Mouse (Mus musculus) CH12.LX (cell line): Measurements from ENCODE around the gene Dnajc25. TPM values are rescaled to one million over a fixed set of nuclear protein-coding genes. Genes with fewer than 3 reads are reported as not detected.

ENCODE experiments used
- DNase-seq: peaks from one replicate; pipeline ENCODE4 v3.0.0-alpha.2; 2013; ENCODE audit errors: extremely low read depth
- H3K27ac ChIP-seq: 2 replicates; pipeline ENCODE4 v1.5.1; 2012; ENCODE audit warnings: low read depth, mild to moderate bottlenecking, control low read depth, moderate library complexity; ENCODE audit not compliant: insufficient read depth
- H3K27me3 ChIP-seq: replicated peaks from 2 replicates; pipeline ENCODE3; 2012; ENCODE audit warnings: inconsistent platforms
- H3K36me3 ChIP-seq, 2 experiments: replicated peaks in 1 of 2; 2 replicates each; pipeline versions ENCODE3 to v1.6.1; 2012; ENCODE audit warnings: inconsistent platforms in 1 of 2, low read length in 1 of 2, mild to moderate bottlenecking in 1 of 2, mixed read lengths in 1 of 2, moderate library complexity in 1 of 2; ENCODE audit not compliant: control insufficient read depth in 1 of 2, insufficient read depth in 1 of 2
- H3K4me1 ChIP-seq, 2 experiments: 2 replicates each; pipeline ENCODE4 v1.6.1; 2012; ENCODE audit warnings: inconsistent platforms in 1 of 2, moderate library complexity in 1 of 2; ENCODE audit not compliant: insufficient read depth in 2 of 2, control insufficient read depth in 1 of 2
- H3K4me2 ChIP-seq: 2 replicates; pipeline ENCODE4 v1.6.1; 2012; ENCODE audit warnings: low read depth, mild to moderate bottlenecking, control low read depth; ENCODE audit not compliant: poor library complexity, insufficient read depth, severe bottlenecking
- H3K4me3 ChIP-seq, 3 experiments: fragments of 150-350 bp in 1 of 3; sonication (generic) in 1 of 3; replicated peaks in 1 of 3; 2 replicates each; pipeline versions ENCODE3 to v1.5.1; 2011 to 2012; ENCODE audit warnings: low read depth in 2 of 3, low read length in 2 of 3, mild to moderate bottlenecking in 2 of 3, moderate library complexity in 2 of 3, control low read depth in 1 of 3, improper control_type of control experiment in 1 of 3, inconsistent platforms in 1 of 3, mixed read lengths in 1 of 3; ENCODE audit not compliant: poor library complexity in 1 of 3
- H3K79me2 ChIP-seq: replicated peaks from 2 replicates; pipeline ENCODE4 v1.6.1; 2012; ENCODE audit warnings: mild to moderate bottlenecking, moderate library complexity; ENCODE audit not compliant: control insufficient read depth, poor library complexity, insufficient read depth, severe bottlenecking; ENCODE audit errors: extremely low read depth
- H3K9ac ChIP-seq: 2 replicates; pipeline ENCODE4 v1.6.1; 2012; ENCODE audit warnings: low read depth, mild to moderate bottlenecking, control low read depth, moderate library complexity; ENCODE audit not compliant: insufficient read depth
- H3K9me3 ChIP-seq: replicated peaks from 2 replicates; pipeline ENCODE3; 2012; ENCODE audit warnings: low read length, inconsistent platforms, mixed read lengths
- CHD2 ChIP-seq: IDR thresholded peaks from 2 replicates; pipeline ENCODE4 v1.6.1; 2011; ENCODE audit warnings: low read length, improper control_type of control experiment
- CTCF ChIP-seq, 2 experiments: IDR thresholded peaks in 1 of 2; conservative IDR thresholded peaks in 1 of 2; 2 replicates each; pipeline ENCODE4 v1.5.1; 2011 to 2012; ENCODE audit warnings: low read depth in 2 of 2, low read length in 2 of 2, improper control_type of control experiment in 1 of 2, inconsistent platforms in 1 of 2, mild to moderate bottlenecking in 1 of 2, moderate library complexity in 1 of 2
- ELF1 ChIP-seq: IDR thresholded peaks from 2 replicates; pipeline ENCODE4 v1.6.1; 2014; ENCODE audit warnings: low read depth, mild to moderate bottlenecking, inconsistent platforms, low read length, improper control_type of control experiment
- HCFC1 ChIP-seq: IDR thresholded peaks from 2 replicates; pipeline ENCODE4 v1.6.1; 2012; ENCODE audit warnings: low read depth, mild to moderate bottlenecking, inconsistent platforms, low read length, improper control_type of control experiment
- MEF2A ChIP-seq: IDR thresholded peaks from 2 replicates; pipeline ENCODE4 v1.6.1; 2014; ENCODE audit warnings: low read depth, mild to moderate bottlenecking, inconsistent platforms, low read length, improper control_type of control experiment, borderline replicate concordance
- MXI1 ChIP-seq: IDR thresholded peaks from 2 replicates; pipeline ENCODE4 v1.6.1; 2011; ENCODE audit warnings: mild to moderate bottlenecking, low read depth, low read length, improper control_type of control experiment
- MYC ChIP-seq: IDR thresholded peaks from 2 replicates; pipeline ENCODE4 v1.6.1; 2011; ENCODE audit warnings: low read depth, mild to moderate bottlenecking, improper control_type of control experiment, low read length
- NELFE ChIP-seq: IDR thresholded peaks from 2 replicates; pipeline ENCODE4 v1.6.1; 2011; ENCODE audit warnings: low read depth, low read length, improper control_type of control experiment
- NRF1 ChIP-seq: IDR thresholded peaks from 2 replicates; pipeline ENCODE4 v1.6.1; 2014; ENCODE audit warnings: low read depth, mild to moderate bottlenecking, inconsistent platforms, low read length, improper control_type of control experiment, moderate library complexity
- POLR2A ChIP-seq: IDR thresholded peaks from 2 replicates; pipeline ENCODE4 v1.6.1; 2011; ENCODE audit warnings: low read depth, mild to moderate bottlenecking, improper control_type of control experiment, low read length
- POLR2AphosphoS2 ChIP-seq: IDR thresholded peaks from 2 replicates; pipeline ENCODE4 v1.6.1; 2011; ENCODE audit warnings: low read depth, low read length, improper control_type of control experiment
- SIN3A ChIP-seq: IDR thresholded peaks from 2 replicates; pipeline ENCODE4 v1.6.1; 2012; ENCODE audit warnings: low read length, improper control_type of control experiment, inconsistent platforms
- TBP ChIP-seq: conservative IDR thresholded peaks from 2 replicates; pipeline ENCODE4 v1.6.1; 2011; ENCODE audit warnings: low read depth, low read length, improper control_type of control experiment
- TCF12 ChIP-seq: IDR thresholded peaks from 2 replicates; pipeline ENCODE4 v1.6.1; 2014; ENCODE audit warnings: low read depth, mild to moderate bottlenecking, inconsistent platforms, low read length, improper control_type of control experiment
- UBTF ChIP-seq: IDR thresholded peaks from 2 replicates; pipeline ENCODE4 v1.6.1; 2012; ENCODE audit warnings: low read depth, mild to moderate bottlenecking, inconsistent platforms, low read length, improper control_type of control experiment, moderate library complexity
- USF2 ChIP-seq: conservative IDR thresholded peaks from 2 replicates; pipeline ENCODE4 v1.6.1; 2011; ENCODE audit warnings: low read depth, low read length, improper control_type of control experiment
- ZNF384 ChIP-seq: IDR thresholded peaks from 2 replicates; pipeline ENCODE4 v1.6.1; 2012; ENCODE audit warnings: low read depth, low read length, improper control_type of control experiment, inconsistent platforms
- dilution Hi-C: fragments of 300-500 bp; cut with MboI; formaldehyde crosslinking; loops from 2 replicates; pipeline ENCODE4 v1.14.3; 2020; ENCODE audit warnings: low sequenced_read_pairs; ENCODE audit not compliant: extremely low pct_unique_long_range_greater_than_20kb, extremely low pct_ligation_motif_present
- in situ Hi-C: fragments of 300-500 bp; cut with MboI; formaldehyde crosslinking; loops from 3 replicates; pipeline ENCODE4 v1.14.3; 2019; ENCODE audit warnings: low sequenced_read_pairs, low pct_ligation_motif_present, low pct_unique_long_range_greater_than_20kb, mixed read lengths
- polyA plus RNA-seq: library from polyadenylated mRNA; unstranded; fragments of >175 nt; gene quantifications from 2 replicates; pipeline ENCODE4 v1.2.1, GENCODE M21; 2012; ENCODE audit warnings: low read depth; ENCODE audit not compliant: insufficient read length
- total RNA-seq, 2 experiments: library from RNA; depleted of rRNA; stranded (reverse); fragments of 300-350 nt in 1 of 2; fragments of >200 nt in 1 of 2; gene quantifications; 2 replicates each; pipeline ENCODE4 v1.2.3; 2012 to 2014

Dnajc25 gene
- total and polyA plus RNA-seq, 3 experiments: 2.7 to 7.0 (median 3.8) TPM

DNA sequence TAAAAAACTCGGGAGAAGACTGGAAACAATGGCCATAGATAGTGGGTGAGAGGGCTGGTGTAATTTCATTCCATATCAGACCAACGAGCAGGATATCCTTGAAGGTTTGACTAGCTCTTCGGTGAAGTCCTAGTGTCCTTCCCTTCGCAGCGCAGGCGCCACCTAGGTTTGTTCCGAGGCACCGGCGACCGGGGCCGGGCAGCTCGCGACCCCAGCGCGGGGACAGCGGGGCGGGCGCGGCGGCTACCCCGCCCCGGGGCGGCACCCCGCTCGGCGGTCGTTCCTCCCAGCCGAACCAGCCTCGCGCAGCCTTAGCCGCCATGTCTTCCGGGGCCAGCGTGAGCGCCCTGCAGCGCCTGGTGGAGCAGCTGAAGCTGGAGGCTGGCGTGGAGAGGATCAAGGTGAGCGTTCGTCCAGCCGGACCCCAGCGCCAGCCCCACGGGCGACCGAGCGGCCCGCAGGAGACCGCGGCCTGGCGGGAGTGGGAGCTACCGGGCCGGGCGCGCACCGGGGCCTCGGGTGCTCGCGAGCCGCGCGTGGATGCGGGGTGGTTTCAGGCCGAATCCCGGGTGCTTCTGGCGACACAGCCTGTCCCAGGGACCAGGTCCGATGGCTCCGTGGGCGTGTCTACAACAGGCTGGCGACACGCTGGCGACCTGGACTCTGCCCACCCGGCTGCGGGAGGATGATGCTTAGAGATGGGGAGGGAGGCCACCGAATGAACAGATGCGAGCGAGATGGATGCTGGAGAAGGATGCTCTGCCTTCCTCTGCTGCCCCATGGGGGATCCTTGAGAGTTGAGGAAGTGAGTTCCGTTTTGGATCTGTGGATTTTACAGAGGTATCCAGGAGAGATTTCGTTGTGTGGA, 40.3 kb downstream of the Dnajc25 start, which contains the start of gene Gng10:
Gene Gng10 (plus strand): TSS at position 171 of the 868 bp plus-strand sequence.
- H3K79me2 ChIP-seq: no peaks in the 10 kb centered on the region
- peaks cover 0 to 29% of the 10 kb centered on the region in 2 experiments; a peak in 2 of 4 replicates for H3K4me1 ChIP-seq
- H3K9ac ChIP-seq: peak within 1 kb of the TSS; percentile 93
- H3K27ac ChIP-seq: peak within 1 kb of the TSS; percentile 65
- peak; percentile 47 for DNase-seq
- H3K27me3 ChIP-seq: no peaks in the 10 kb centered on the region
- in situ Hi-C loops: no loop called here
- peak; percentile 44; the same call in 1 of the 2 replicates for TF ChIP-seq MXI1
- TF ChIP-seq ELF1: peak; percentile 76
- no peak for TF ChIP-seq POLR2AphosphoS2
- TF ChIP-seq TCF12: 0 out of 2 replicates have a peak, but pooled peaks have one; percentile 58
- no peak for TF ChIP-seq CHD2
- TF ChIP-seq NRF1: peak; percentile 66
- TF ChIP-seq HCFC1: peak; percentile 13; the same call in 1 of the 2 replicates
- TF ChIP-seq USF2: no peak
- peak in 1 of 2 experiments; percentile 46; a peak in 2 of 4 replicates for TF ChIP-seq CTCF (conservative IDR thresholded peaks at IDR 0.05 in 1 of 2, IDR thresholded peaks at IDR 0.05 in 1 of 2; ENCODE audit: low read depth in 2 of 2, low read length in 2 of 2)
- peak; percentile 55 for TF ChIP-seq NELFE
- peak; percentile 71 for TF ChIP-seq POLR2A
- TF ChIP-seq UBTF: peak; percentile 95
- TF ChIP-seq MEF2A: no peak
- peak; percentile 66 for TF ChIP-seq SIN3A
- TF ChIP-seq ZNF384: no peak
- TF ChIP-seq, all 38 proteins: peak for 10
- Histone ChIP-seq H3K4me2 (peak within 1 kb of the TSS; percentile 86; the same call in 1 of the 2 replicates), H3K36me3 (peaks cover 0 to 24% of the 10 kb centered on the region in 2 experiments), H3K4me3 (peak within 1 kb of the TSS; percentile 79 to 93 (median 85)), H3K9me3 (peaks cover 4% of the 10 kb centered on the region)
- dilution Hi-C loops: no loop called here

DNA sequence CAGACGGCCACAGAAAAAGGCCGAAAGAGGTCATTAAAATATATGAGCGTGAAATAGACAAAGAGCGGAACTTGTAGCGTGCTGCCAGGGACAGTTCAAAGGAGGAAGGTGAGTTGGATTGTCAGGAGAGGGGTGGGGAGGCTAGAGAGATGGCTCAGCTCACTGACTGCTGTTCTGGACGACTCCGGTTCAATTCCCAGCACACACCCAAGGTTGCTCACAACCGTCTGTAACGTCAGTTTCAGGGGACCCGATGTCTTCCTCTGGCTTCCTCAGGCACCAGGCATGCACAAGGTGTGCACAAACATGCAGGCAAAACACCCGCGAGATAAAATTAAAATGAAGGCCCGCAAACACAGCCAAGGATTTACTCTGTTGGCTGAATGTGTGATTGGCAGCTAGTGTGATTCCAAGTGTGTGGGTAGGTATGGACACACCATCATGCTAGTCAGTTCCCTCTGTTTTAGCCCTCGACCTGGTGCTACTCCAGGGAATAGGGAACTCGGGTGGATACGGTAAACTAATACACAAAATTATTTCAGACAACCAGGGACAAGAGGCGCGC, 41.0 kb downstream of the Dnajc25 start:
- TF ChIP-seq MYC: no peak
- 0 out of 2 replicates have a peak, but pooled peaks have one; percentile 32 for TF ChIP-seq TBP
- TF ChIP-seq, all 38 proteins: peak for 1
- peaks cover 4% of the 10 kb centered on the region for H3K9me3 ChIP-seq
- H3K4me1 ChIP-seq: peaks cover 0 to 36% of the 10 kb centered on the region in 2 experiments; a peak in 2 of 4 replicates
- H3K4me2 ChIP-seq: peak overlapping the region; percentile 86
- H3K27ac ChIP-seq: no peak overlapping the region
- in situ Hi-C loops: no loop called here
- peak; percentile 34 for DNase-seq
- dilution Hi-C loops: no loop called here
- H3K27me3 ChIP-seq: no peaks in the 10 kb centered on the region
- peak overlapping the region; percentile 93 for H3K9ac ChIP-seq
- H3K4me3 ChIP-seq: peak overlapping the region; percentile 79 to 93 (median 85)
- peaks cover 5 to 31% of the 10 kb centered on the region in 2 experiments for H3K36me3 ChIP-seq
- no peaks in the 10 kb centered on the region for H3K79me2 ChIP-seq
